Mouse (Mus musculus) intestine, postnatal 0 days (tissue): ENCODE data around the gene 6430548M08Rik. TPM values are rescaled to one million over a fixed set of nuclear protein-coding genes. Genes with fewer than 3 reads are reported as not detected.
A peak's percentile ranks its signal among the peaks of the same experiment; 100 is the strongest.

Experiments
- ATAC-seq: fragments of 200-750 bp; cut with Nextera tagmentation; 2 replicates; pipeline ENCODE4 v1.8.0; 2017; ENCODE audit warnings: mild to moderate bottlenecking, moderate TSS enrichment, moderate library complexity
- H3K27ac ChIP-seq: fragments of 300-500 bp; sonication (generic); 2 replicates; pipeline ENCODE4 v1.5.1; 2014; ENCODE audit warnings: mild to moderate bottlenecking, low read depth, low read length, moderate library complexity
- H3K27me3 ChIP-seq: fragments of 300-500 bp; sonication (generic); replicated peaks from 2 replicates; pipeline ENCODE4 v1.6.1; 2014; ENCODE audit warnings: low read length, mixed read lengths; ENCODE audit not compliant: control insufficient read depth, insufficient read depth
- H3K36me3 ChIP-seq: fragments of 300-500 bp; sonication (generic); 2 replicates; pipeline ENCODE4 v1.6.1; 2014; ENCODE audit warnings: mild to moderate bottlenecking, moderate library complexity; ENCODE audit not compliant: control insufficient read depth, insufficient read depth
- H3K4me1 ChIP-seq: fragments of 300-500 bp; sonication (generic); replicated peaks from 2 replicates; pipeline ENCODE4 v1.6.1; 2014; ENCODE audit warnings: antibody characterized with exemption, low read length, mixed read lengths; ENCODE audit not compliant: control insufficient read depth, insufficient read depth
- H3K4me2 ChIP-seq: fragments of 300-500 bp; sonication (generic); replicated peaks from 2 replicates; pipeline ENCODE4 v1.6.1; 2014; ENCODE audit warnings: low read depth, mild to moderate bottlenecking, moderate library complexity
- H3K4me3 ChIP-seq: fragments of 300-500 bp; sonication (generic); 2 replicates; pipeline ENCODE4 v1.5.1; 2014; ENCODE audit warnings: low read depth, low read length
- H3K9ac ChIP-seq: fragments of 300-500 bp; sonication (generic); 2 replicates; pipeline ENCODE4 v1.6.1; 2014; ENCODE audit warnings: mild to moderate bottlenecking, low read depth, low read length
- H3K9me3 ChIP-seq: fragments of 300-500 bp; sonication (generic); 2 replicates; pipeline ENCODE4 v1.6.1; 2016; ENCODE audit warnings: mixed run types; ENCODE audit not compliant: control insufficient read depth
- CTCF ChIP-seq: sonication (generic); IDR thresholded peaks from 2 replicates; pipeline ENCODE4 v1.5.1; 2016; ENCODE audit warnings: low read depth, mild to moderate bottlenecking, control low read depth, antibody characterized with exemption, moderate library complexity
- WGBS: fragments of 180-500 bp; shearing (Covaris S2); extraction: QIAGEN DNeasy Blood & Tissue Kit; methylation state at CpG from one replicate; pipeline ENCODE4 v1.1.7; 2014; 5-methylcytosine and 5-hydroxymethylcytosine counted together
- polyA plus RNA-seq: library from polyadenylated mRNA; unstranded; fragments of >200 nt; fragmentation: Nextera tagmentation; extraction: Ambion mirVana; gene quantifications from 2 replicates; pipeline ENCODE4 v1.2.1, GENCODE M21; 2015

Gene 6430548M08Rik
- polyA plus RNA-seq, 1 experiment from 2014 or later, result 7.1 TPM

DNA sequence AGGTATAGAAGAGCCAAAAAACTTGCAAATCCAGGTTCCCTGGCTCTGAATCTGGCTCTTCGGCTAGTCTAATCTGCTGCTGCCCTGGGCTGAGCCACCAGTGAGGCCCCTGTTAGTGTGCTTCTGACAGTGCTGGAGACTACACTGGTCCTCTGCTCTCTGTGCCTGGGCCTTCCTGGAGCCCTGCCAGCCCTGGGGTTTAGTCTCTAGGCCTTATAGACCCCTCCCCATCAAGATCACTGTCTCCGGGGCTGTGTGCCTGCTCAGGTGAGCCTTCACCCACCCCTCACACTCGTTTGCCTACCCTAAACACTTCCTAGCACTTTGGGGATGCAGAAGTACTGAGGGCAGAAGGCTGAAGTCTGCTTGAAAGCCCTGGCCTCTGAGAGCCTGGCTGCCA is 5.5 kb downstream of the 6430548M08Rik start:
- WGBS, result 51% methylated on average over 3 of the region's 3 CpGs
- Histone ChIP-seq H3K27me3 (peaks cover 6% of the 10 kb centered on the region; the same call in 1 of the 2 replicates), H3K27ac (no peak overlapping the region), H3K4me3 (no peak overlapping the region), H3K4me2 (no peak overlapping the region), H3K9me3 (no peaks in the 10 kb centered on the region), H3K4me1 (no peaks in the 10 kb centered on the region), H3K9ac (no peak overlapping the region), H3K36me3 (no peaks in the 10 kb centered on the region)
- no peak for TF ChIP-seq CTCF
- no peak for ATAC-seq

DNA sequence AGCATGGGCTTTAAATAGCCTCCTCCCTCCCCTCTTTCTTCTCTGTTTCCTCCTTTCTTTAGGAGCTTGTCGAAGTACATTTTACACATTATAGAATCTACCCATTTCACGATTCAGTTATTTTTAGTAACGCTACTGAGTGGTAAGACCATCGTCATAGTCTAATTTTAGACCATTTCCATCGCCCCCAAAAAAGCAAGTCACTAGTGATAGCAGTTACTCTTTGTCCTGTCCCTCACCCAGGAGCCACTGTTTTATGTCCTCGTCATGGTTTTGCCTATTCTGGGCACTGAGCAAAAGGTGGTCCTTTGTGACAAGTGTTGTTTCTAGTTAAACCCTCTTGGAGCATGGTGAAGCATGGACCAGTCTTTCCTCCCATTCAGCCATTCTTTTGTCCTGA is 6.0 kb downstream of the 6430548M08Rik start:
- Histone ChIP-seq H3K27ac (no peak overlapping the region), H3K9ac (no peak overlapping the region), H3K36me3 (no peaks in the 10 kb centered on the region), H3K27me3 (peaks cover 4% of the 10 kb centered on the region; the same call in 1 of the 2 replicates), H3K4me1 (no peaks in the 10 kb centered on the region), H3K4me3 (no peak overlapping the region), H3K9me3 (no peaks in the 10 kb centered on the region), H3K4me2 (no peak overlapping the region)
- TF ChIP-seq CTCF, result no peak
- no peak for ATAC-seq
- 82% methylated on average over 6 of the region's 6 CpGs for WGBS

DNA sequence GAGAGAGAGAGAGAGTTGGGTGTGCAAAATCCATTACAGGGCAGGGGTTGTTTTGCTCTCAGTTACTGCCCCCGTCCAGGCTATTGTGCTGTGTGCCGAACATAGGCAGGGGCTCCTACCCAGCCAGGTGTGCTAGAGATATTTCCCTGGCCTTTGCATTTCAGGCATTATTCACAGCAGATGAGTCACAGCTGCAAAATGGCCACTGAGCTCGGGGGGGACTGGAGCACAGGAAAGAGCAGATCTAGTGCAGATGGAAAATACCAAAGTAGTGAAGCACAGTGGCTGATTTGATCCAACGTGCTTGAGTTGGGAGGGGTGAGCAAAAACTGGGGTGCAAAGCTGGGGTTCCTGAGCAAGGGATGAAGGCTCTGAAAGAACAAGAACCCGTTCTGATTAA is 7.0 kb downstream of the 6430548M08Rik start:
- Histone ChIP-seq H3K9me3 (no peaks in the 10 kb centered on the region), H3K4me2 (no peak overlapping the region), H3K4me1 (no peaks in the 10 kb centered on the region), H3K36me3 (no peaks in the 10 kb centered on the region), H3K27ac (no peak overlapping the region), H3K9ac (no peak overlapping the region), H3K27me3 (no peaks in the 10 kb centered on the region), H3K4me3 (no peak overlapping the region)
- no peak for TF ChIP-seq CTCF
- 46% methylated on average over 5 of the region's 5 CpGs for WGBS
- no peak for ATAC-seq

DNA sequence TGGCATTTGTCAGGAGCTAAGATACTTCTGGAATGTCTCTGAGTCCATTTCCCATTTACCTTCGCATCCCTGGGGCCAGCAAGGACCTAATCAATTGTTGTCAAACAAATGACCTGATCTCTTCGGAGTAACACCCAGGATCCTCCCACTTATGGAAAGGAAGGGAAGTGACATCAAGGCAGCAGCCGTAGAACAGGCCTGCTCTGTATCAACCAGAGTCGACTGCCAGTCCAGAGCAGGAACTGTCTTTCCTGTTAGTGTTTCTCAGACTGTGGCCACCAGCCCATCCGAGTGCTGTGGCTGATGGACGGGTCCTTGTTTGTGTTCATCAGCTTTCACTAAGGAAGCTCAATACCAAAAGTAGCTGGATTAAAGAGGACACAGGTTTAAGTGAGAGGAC is 10.3 kb downstream of the 6430548M08Rik start:
- H3K4me1 ChIP-seq, result no peaks in the 10 kb centered on the region
- 28% methylated on average over 6 of the region's 6 CpGs for WGBS
- no peak for ATAC-seq
- H3K4me2 ChIP-seq, result no peak overlapping the region
- H3K36me3 ChIP-seq, result no peaks in the 10 kb centered on the region
- no peaks in the 10 kb centered on the region for H3K9me3 ChIP-seq
- no peak for TF ChIP-seq CTCF
- no peak overlapping the region for H3K4me3 ChIP-seq
- H3K9ac ChIP-seq, result no peak overlapping the region
- no peaks in the 10 kb centered on the region for H3K27me3 ChIP-seq
- no peak overlapping the region for H3K27ac ChIP-seq

DNA sequence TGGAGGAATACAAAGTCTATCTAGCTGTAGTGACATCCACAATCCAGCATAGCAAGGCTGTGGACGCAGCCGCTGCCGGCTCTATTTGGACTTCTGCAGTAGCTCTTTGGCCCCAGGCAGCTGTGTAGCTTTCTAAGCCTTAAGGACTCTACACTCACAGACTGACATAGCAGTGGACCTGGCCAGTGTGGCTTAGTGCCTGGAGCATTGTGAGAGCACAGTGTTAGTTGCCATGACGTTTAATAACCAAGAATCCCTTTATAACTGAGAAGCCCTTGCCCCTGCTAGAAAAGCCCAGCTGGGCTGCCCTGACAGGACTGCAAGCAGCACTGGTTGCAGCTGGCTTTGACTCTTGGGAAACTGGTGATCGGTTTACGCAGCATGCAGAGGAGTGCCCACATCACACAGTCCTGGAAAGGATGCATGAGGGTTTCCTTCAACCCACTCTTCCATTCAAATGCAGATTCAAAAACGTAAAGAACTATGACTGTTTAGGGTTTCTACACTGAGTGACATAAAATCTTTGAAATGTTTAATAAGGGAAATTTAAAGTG is 11.0 kb downstream of the 6430548M08Rik start:
- no peak for ATAC-seq
- Histone ChIP-seq H3K4me2 (no peak overlapping the region), H3K4me3 (no peak overlapping the region), H3K27me3 (no peaks in the 10 kb centered on the region), H3K36me3 (no peaks in the 10 kb centered on the region), H3K9ac (no peak overlapping the region), H3K9me3 (no peaks in the 10 kb centered on the region), H3K27ac (no peak overlapping the region), H3K4me1 (no peaks in the 10 kb centered on the region)
- no peak for TF ChIP-seq CTCF
- WGBS, result 65% methylated on average over 7 of the region's 7 CpGs

DNA sequence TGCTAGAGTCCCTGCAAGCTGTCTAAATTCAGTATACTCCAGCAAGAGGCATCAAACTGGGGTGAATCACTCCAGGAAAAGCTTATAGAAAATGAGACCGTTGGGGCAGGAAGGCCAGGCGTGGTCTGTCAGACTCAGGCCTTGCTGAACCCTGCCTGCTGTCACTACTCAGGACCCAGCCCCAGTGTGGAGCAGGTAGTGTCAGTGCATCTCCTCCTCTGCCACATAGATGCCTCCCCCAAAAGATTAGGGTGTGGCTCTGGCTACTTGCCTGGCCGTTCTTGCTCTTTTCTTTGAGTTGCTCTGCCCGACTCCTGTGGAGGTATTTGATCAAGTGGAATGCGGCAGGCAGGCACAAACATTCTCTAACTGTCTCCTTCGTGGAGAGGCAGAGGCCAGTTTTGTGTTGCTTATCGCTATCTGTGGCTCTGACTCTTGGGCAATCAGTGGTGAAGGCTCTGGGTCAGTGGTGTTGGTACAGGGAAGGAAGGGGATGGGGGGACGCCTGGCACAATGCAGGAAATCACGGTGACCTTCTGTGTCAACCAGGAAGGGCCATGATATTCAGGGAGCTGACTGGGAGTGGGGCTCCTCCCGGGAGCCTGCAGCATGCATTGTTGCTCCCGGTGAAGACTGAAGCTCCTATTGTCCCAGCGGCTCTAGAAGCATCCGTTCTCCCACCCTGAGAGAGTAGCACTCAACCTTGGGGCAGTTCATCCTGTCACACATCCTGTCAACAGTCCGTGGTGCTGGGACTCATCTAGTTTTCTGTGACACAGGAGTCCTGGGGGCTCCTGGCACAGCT is 12.6 kb downstream of the 6430548M08Rik start:
- no peaks in the 10 kb centered on the region for H3K36me3 ChIP-seq
- 0 out of 2 replicates have a peak overlapping the region, but pooled peaks have one; percentile 11 for H3K9ac ChIP-seq
- no peaks in the 10 kb centered on the region for H3K27me3 ChIP-seq
- TF ChIP-seq CTCF, result no peak
- no peak for ATAC-seq
- no peak overlapping the region for H3K4me2 ChIP-seq
- no peak overlapping the region for H3K4me3 ChIP-seq
- 25% methylated on average over 14 of the region's 14 CpGs for WGBS
- H3K4me1 ChIP-seq, result no peaks in the 10 kb centered on the region
- peak overlapping the region; percentile 28; the same call in 1 of the 2 replicates for H3K27ac ChIP-seq
- no peaks in the 10 kb centered on the region for H3K9me3 ChIP-seq
